ENCODE assay signal across 30 mouse cellular contexts in genomic region chr1:20671769-20672150, GRCm38 (mm10). TPM values are rescaled to one million over a fixed set of nuclear protein-coding genes. Genes with fewer than 3 reads are reported as not detected.
"Had no signal": no experiment of that assay in that cellular context is flagged by ENCODE, and none has a peak within 500 bp of the region (broad histone marks: within the 10 kb centered on the region; RNA-seq: fewer than 3 reads in every experiment).

No protein-coding gene starts in this region.

- H3K4me1 ChIP-seq: heart, embryonic 15.5 days; hindbrain, embryonic 13.5 days; hindbrain, embryonic 15.5 days; kidney, embryonic 15.5 days; liver, embryonic 12.5 days had no signal

- H3K27ac ChIP-seq: heart, adult 2 months; heart, embryonic 13.5 days; heart, embryonic 15.5 days; hindbrain, embryonic 13.5 days; hindbrain, embryonic 15.5 days; hindbrain, postnatal 0 days; kidney, embryonic 15.5 days; kidney, postnatal 0 days; layer of hippocampus, adult 2 months; left cerebral cortex, adult 2 months; liver, embryonic 12.5 days; liver, embryonic 14.5 days had no signal

- H3K9me3 ChIP-seq: heart, embryonic 13.5 days; heart, embryonic 15.5 days; hindbrain, embryonic 13.5 days; hindbrain, embryonic 15.5 days; kidney, embryonic 15.5 days; liver, embryonic 12.5 days had no signal

- H3K36me3 ChIP-seq: heart, embryonic 13.5 days; heart, embryonic 15.5 days; hindbrain, embryonic 13.5 days; hindbrain, embryonic 15.5 days; kidney, embryonic 15.5 days; liver, embryonic 12.5 days had no signal

- H3K9ac ChIP-seq: heart, embryonic 13.5 days; heart, embryonic 15.5 days; hindbrain, embryonic 13.5 days; hindbrain, embryonic 15.5 days; kidney, embryonic 15.5 days; liver, embryonic 12.5 days; liver, embryonic 14.5 days had no signal

- H3K27me3 ChIP-seq: heart, embryonic 13.5 days; heart, embryonic 15.5 days; hindbrain, embryonic 13.5 days; hindbrain, embryonic 15.5 days; kidney, embryonic 15.5 days; liver, embryonic 12.5 days had no signal

- ATAC-seq: hindbrain, postnatal 0 days; intestine, embryonic 16.5 days; liver, embryonic 12.5 days had no signal

- H3K4me2 ChIP-seq: heart, embryonic 11.5 days; heart, embryonic 13.5 days; heart, embryonic 15.5 days; hindbrain, embryonic 13.5 days; hindbrain, embryonic 15.5 days; kidney, embryonic 15.5 days; liver, embryonic 12.5 days had no signal

- H3K4me3 ChIP-seq: heart, adult 2 months; heart, embryonic 13.5 days; heart, embryonic 15.5 days; hindbrain, embryonic 13.5 days; hindbrain, embryonic 15.5 days; kidney, embryonic 15.5 days; layer of hippocampus, adult 2 months; left cerebral cortex, adult 2 months; liver, embryonic 12.5 days had no signal

- DNase-seq: gastrocnemius, postnatal 14 days; gastrocnemius, postnatal 36 days; heart, adult 11 months; heart, adult 2 months; heart, postnatal 14 days; heart, postnatal 36 days; kidney, adult 11 months; kidney, adult 2 months; kidney, adult 9 months; kidney, postnatal 25 days; kidney, postnatal 4 days had no signal

RNA-seq across cellular contexts. Expression of gene Pkhd1, which starts 53.9 kb away (rescaled TPM):
- polyA plus RNA-seq: heart, adult 2 months; heart, embryonic 11.5 days; heart, embryonic 13.5 days; heart, embryonic 15.5 days; heart, postnatal 0 days; hindbrain, embryonic 13.5 days; limb, embryonic 11.5 days had no signal

RNA-seq across cellular contexts. Expression of gene Il17a, which starts 58.9 kb away (rescaled TPM):
- polyA plus RNA-seq: gonadal fat pad, adult 2 months; heart, adult 2 months; heart, embryonic 11.5 days; heart, embryonic 13.5 days; heart, embryonic 15.5 days; heart, postnatal 0 days; hindbrain, embryonic 11.5 days; hindbrain, embryonic 13.5 days; hindbrain, embryonic 15.5 days; hindbrain, postnatal 0 days; intestine, embryonic 14.5 days; intestine, embryonic 16.5 days; kidney, adult 2 months; kidney, embryonic 15.5 days; kidney, postnatal 0 days; limb, embryonic 11.5 days; liver, adult 2 months; liver, embryonic 12.5 days; liver, embryonic 14.5 days had no signal
